Mouse (Mus musculus) cerebellum, postnatal 25 days (tissue): ENCODE measurements around the gene Clba1.
"Not testable (repeated sequence)": the region's sequence is repeated elsewhere in the genome, so short reads cannot be mapped to it uniquely, and the experiment has no call there.

Experiments used
- DNase-seq, 2 experiments: peaks; one replicate each; pipeline ENCODE4 v3.0.0; 2021; ENCODE audit warnings: mixed read lengths in 2 of 2

The Clba1 gene

GRCm38 (mm10) chr12:112819057-112819662 lies 10.4 kb downstream of the Clba1 start:
- no peak for DNase-seq

- no peak for DNase-seq
Measured at GRCm38 (mm10) chr12:112820401-112820999, 11.8 kb downstream of the Clba1 start.

- no peak for DNase-seq
Measured at GRCm38 (mm10) chr12:112821216-112821615, 12.5 kb downstream of the Clba1 start.

- DNase-seq, result no peak
Measured at GRCm38 (mm10) chr12:112821974-112822373, 13.2 kb downstream of the Clba1 start.

- no peak for DNase-seq
Measured at GRCm38 (mm10) chr12:112822676-112823075, 13.9 kb downstream of the Clba1 start.

GRCm38 (mm10) chr12:112823221-112823620 lies 14.5 kb downstream of the Clba1 start:
- DNase-seq, result no peak

GRCm38 (mm10) chr12:112825901-112826300 lies 17.2 kb downstream of the Clba1 start:
- no peak for DNase-seq

- no peak for DNase-seq
Measured at GRCm38 (mm10) chr12:112828501-112829243, 19.9 kb downstream of the Clba1 start.

GRCm38 (mm10) chr12:112829244-112829864 lies 20.6 kb downstream of the Clba1 start, which contains the start of gene Cdca4:
Cdca4 (minus strand) TSS chr12:112829423.
- peak; percentile 99 to 100 for DNase-seq

- no peak for DNase-seq
Measured at GRCm38 (mm10) chr12:112830141-112830540, 21.4 kb downstream of the Clba1 start.

- no peak for DNase-seq
Measured at GRCm38 (mm10) chr12:112830570-112830969, 21.8 kb downstream of the Clba1 start.

- DNase-seq, result no peak
Measured at GRCm38 (mm10) chr12:112832411-112832810, 23.7 kb downstream of the Clba1 start.

GRCm38 (mm10) chr12:112833527-112833926 lies 24.8 kb downstream of the Clba1 start:
- DNase-seq, result no peak

- DNase-seq, result peak; percentile 44 to 57
Measured at GRCm38 (mm10) chr12:112835046-112835445, 26.3 kb downstream of the Clba1 start.

GRCm38 (mm10) chr12:112840209-112841086 lies 31.7 kb downstream of the Clba1 start:
- peak; percentile 27 to 40 for DNase-seq

GRCm38 (mm10) chr12:112841338-112841892 lies 32.7 kb downstream of the Clba1 start:
- DNase-seq, result not testable (repeated sequence)

- not testable (repeated sequence) for DNase-seq
Measured at GRCm38 (mm10) chr12:112842128-112842527, 33.4 kb downstream of the Clba1 start.

- DNase-seq, result peak; percentile 91 to 96
Measured at GRCm38 (mm10) chr12:112843803-112844202, 35.1 kb downstream of the Clba1 start.

- DNase-seq, result no peak
Measured at GRCm38 (mm10) chr12:112847880-112848279, 39.1 kb downstream of the Clba1 start.

GRCm38 (mm10) chr12:112849235-112850022 lies 40.7 kb downstream of the Clba1 start:
- peak in 1 of 2 experiments; percentile 26 for DNase-seq

- no peak for DNase-seq
Measured at GRCm38 (mm10) chr12:112850344-112850743, 41.6 kb downstream of the Clba1 start.
